Mouse (Mus musculus): ENCODE data around the gene Olfr1461. TPM values are rescaled to one million over a fixed set of nuclear protein-coding genes. Genes with fewer than 3 reads are reported as not detected.

The Olfr1461 gene
- total and polyA plus RNA-seq, 3 experiments, result not detected

- dilution Hi-C loops (cut with MboI; ENCODE audit: extremely low pct_ligation_motif_present, extremely low pct_unique_long_range_greater_than_20kb, low sequenced_read_pairs), result no loop called here
- no peak within 1 kb of the TSS for H3K27ac ChIP-seq (ENCODE audit: insufficient read depth, low read depth)
- no peak for DNase-seq (ENCODE audit: extremely low read depth)
- TF ChIP-seq E2F4 (IDR thresholded peaks at IDR 0.05; ENCODE audit: insufficient replicate concordance, low read depth, low read length) (no peak), ZMIZ1 (IDR thresholded peaks at IDR 0.05; ENCODE audit: low read depth, low read length) (no peak), ZNF384 (IDR thresholded peaks at IDR 0.05; ENCODE audit: low read depth, low read length) (no peak), GABPA (IDR thresholded peaks at IDR 0.05; ENCODE audit: insufficient replicate concordance, low read depth, low read length) (no peak), IRF4 (IDR thresholded peaks at IDR 0.05; ENCODE audit: low read depth, low read length) (no peak), USF2 (conservative IDR thresholded peaks at IDR 0.05; ENCODE audit: low read depth, low read length) (no peak)
- in situ Hi-C loops (cut with MboI; ENCODE audit: low pct_ligation_motif_present, low pct_unique_long_range_greater_than_20kb, low sequenced_read_pairs), result no loop called here
- H3K4me2 ChIP-seq (ENCODE audit: insufficient read depth, low read depth, poor library complexity, severe bottlenecking), result no peak within 1 kb of the TSS
- H3K9me3 ChIP-seq (replicated peaks; ENCODE audit: low read length), result no peaks in the 10 kb centered on the region
- no peaks in the 10 kb centered on the region for H3K4me1 ChIP-seq (ENCODE audit: control insufficient read depth in 1 of 2, insufficient read depth in 2 of 2)
- H3K9ac ChIP-seq (ENCODE audit: insufficient read depth, low read depth), result no peak within 1 kb of the TSS
- no peaks in the 10 kb centered on the region for H3K79me2 ChIP-seq (replicated peaks; ENCODE audit: control insufficient read depth, extremely low read depth, insufficient read depth, poor library complexity, severe bottlenecking)
- no peaks in the 10 kb centered on the region for H3K36me3 ChIP-seq (replicated peaks in 1 of 2; ENCODE audit: control insufficient read depth in 1 of 2, insufficient read depth in 1 of 2, low read length in 1 of 2)
- no peaks in the 10 kb centered on the region for H3K27me3 ChIP-seq (replicated peaks)
- no peak within 1 kb of the TSS for H3K4me3 ChIP-seq (replicated peaks in 1 of 3; ENCODE audit: low read depth in 2 of 3, low read length in 2 of 3, poor library complexity in 1 of 3)
Observed at GRCm38 (mm10) chr19:13185434-13185833, 22.6 kb downstream of the Olfr1461 start, which contains the start of gene Olfr1462. TSS of gene Olfr1462 (plus strand) at chr19:13185734.

Other genes with a start within 250 kb of the Olfr1461 start
- not detected in 2 replicates for gene Olfr1448, start 238.6 kb upstream of the Olfr1461 start, total RNA-seq (2012; rRNA removed)
- not detected in 2 replicates for gene Olfr1448, start 238.6 kb upstream of the Olfr1461 start, total RNA-seq (2014; rRNA removed)
- gene Olfr1448, start 238.6 kb upstream of the Olfr1461 start, polyA plus RNA-seq (2012; ENCODE audit: insufficient read length, low read depth), result not detected in 2 replicates
- not detected in 2 replicates for gene Olfr1449, start 232.2 kb upstream of the Olfr1461 start, total RNA-seq (2012; rRNA removed)
- not detected in 2 replicates for gene Olfr1449, start 232.2 kb upstream of the Olfr1461 start, total RNA-seq (2014; rRNA removed)
- gene Olfr1449, start 232.2 kb upstream of the Olfr1461 start, polyA plus RNA-seq (2012; ENCODE audit: insufficient read length, low read depth), result not detected in 2 replicates
- gene Olfr1450, start 212.7 kb upstream of the Olfr1461 start, total RNA-seq (2012; rRNA removed), result not detected in 2 replicates
- not detected in 2 replicates for gene Olfr1450, start 212.7 kb upstream of the Olfr1461 start, total RNA-seq (2014; rRNA removed)
- not detected in 2 replicates for gene Olfr1450, start 212.7 kb upstream of the Olfr1461 start, polyA plus RNA-seq (2012; ENCODE audit: insufficient read length, low read depth)
- gene Olfr1451, start 168.0 kb upstream of the Olfr1461 start, total RNA-seq (2012; rRNA removed), result not detected in 2 replicates
- not detected in 2 replicates for gene Olfr1451, start 168.0 kb upstream of the Olfr1461 start, total RNA-seq (2014; rRNA removed)
- not detected in 2 replicates for gene Olfr1451, start 168.0 kb upstream of the Olfr1461 start, polyA plus RNA-seq (2012; ENCODE audit: insufficient read length, low read depth)
- gene Olfr1453, start 134.7 kb upstream of the Olfr1461 start, total RNA-seq (2012; rRNA removed), result not detected in 2 replicates
- gene Olfr1453, start 134.7 kb upstream of the Olfr1461 start, total RNA-seq (2014; rRNA removed), result not detected in 2 replicates
- not detected in 2 replicates for gene Olfr1453, start 134.7 kb upstream of the Olfr1461 start, polyA plus RNA-seq (2012; ENCODE audit: insufficient read length, low read depth)
- gene Olfr1454, start 102.4 kb upstream of the Olfr1461 start, total RNA-seq (2012; rRNA removed), result not detected in 2 replicates
- not detected in 2 replicates for gene Olfr1454, start 102.4 kb upstream of the Olfr1461 start, total RNA-seq (2014; rRNA removed)
- gene Olfr1454, start 102.4 kb upstream of the Olfr1461 start, polyA plus RNA-seq (2012; ENCODE audit: insufficient read length, low read depth), result not detected in 2 replicates
- gene Olfr1457, start 65.1 kb upstream of the Olfr1461 start, total RNA-seq (2012; rRNA removed), result not detected in 2 replicates
- not detected in 2 replicates for gene Olfr1457, start 65.1 kb upstream of the Olfr1461 start, total RNA-seq (2014; rRNA removed)
- gene Olfr1457, start 65.1 kb upstream of the Olfr1461 start, polyA plus RNA-seq (2012; ENCODE audit: insufficient read length, low read depth), result not detected in 2 replicates
- not detected in 2 replicates for gene Olfr1458, start 56.2 kb upstream of the Olfr1461 start, total RNA-seq (2012; rRNA removed)
- gene Olfr1458, start 56.2 kb upstream of the Olfr1461 start, total RNA-seq (2014; rRNA removed), result not detected in 2 replicates
- not detected in 2 replicates for gene Olfr1458, start 56.2 kb upstream of the Olfr1461 start, polyA plus RNA-seq (2012; ENCODE audit: insufficient read length, low read depth)
- gene Olfr1459, start 13.5 kb upstream of the Olfr1461 start, total RNA-seq (2012; rRNA removed), result not detected in 2 replicates
- gene Olfr1459, start 13.5 kb upstream of the Olfr1461 start, total RNA-seq (2014; rRNA removed), result not detected in 2 replicates
- gene Olfr1459, start 13.5 kb upstream of the Olfr1461 start, polyA plus RNA-seq (2012; ENCODE audit: insufficient read length, low read depth), result 0.07 TPM in 1 of 2 replicates, not detected in the other
- gene Olfr1462, start 22.7 kb downstream of the Olfr1461 start, total RNA-seq (2012; rRNA removed), result not detected in 2 replicates
- not detected in 2 replicates for gene Olfr1462, start 22.7 kb downstream of the Olfr1461 start, total RNA-seq (2014; rRNA removed)
- gene Olfr1462, start 22.7 kb downstream of the Olfr1461 start, polyA plus RNA-seq (2012; ENCODE audit: insufficient read length, low read depth), result not detected in 2 replicates
- not detected in 2 replicates for gene Olfr1463, start 68.3 kb downstream of the Olfr1461 start, total RNA-seq (2012; rRNA removed)
- not detected in 2 replicates for gene Olfr1463, start 68.3 kb downstream of the Olfr1461 start, total RNA-seq (2014; rRNA removed)
- not detected in 2 replicates for gene Olfr1463, start 68.3 kb downstream of the Olfr1461 start, polyA plus RNA-seq (2012; ENCODE audit: insufficient read length, low read depth)
- gene Olfr1465, start 152.5 kb downstream of the Olfr1461 start, total RNA-seq (2012; rRNA removed), result not detected in 2 replicates
- gene Olfr1465, start 152.5 kb downstream of the Olfr1461 start, total RNA-seq (2014; rRNA removed), result not detected in 2 replicates
- gene Olfr1465, start 152.5 kb downstream of the Olfr1461 start, polyA plus RNA-seq (2012; ENCODE audit: insufficient read length, low read depth), result not detected in 2 replicates
- gene Olfr1466, start 175.9 kb downstream of the Olfr1461 start, total RNA-seq (2012; rRNA removed), result not detected in 2 replicates
- not detected in 2 replicates for gene Olfr1466, start 175.9 kb downstream of the Olfr1461 start, total RNA-seq (2014; rRNA removed)
- not detected in 2 replicates for gene Olfr1466, start 175.9 kb downstream of the Olfr1461 start, polyA plus RNA-seq (2012; ENCODE audit: insufficient read length, low read depth)
- not detected in 2 replicates for gene Olfr1467, start 199.2 kb downstream of the Olfr1461 start, total RNA-seq (2012; rRNA removed)
- gene Olfr1467, start 199.2 kb downstream of the Olfr1461 start, total RNA-seq (2014; rRNA removed), result not detected in 2 replicates
- gene Olfr1467, start 199.2 kb downstream of the Olfr1461 start, polyA plus RNA-seq (2012; ENCODE audit: insufficient read length, low read depth), result not detected in 2 replicates
- not detected in 2 replicates for gene Olfr1469, start 244.8 kb downstream of the Olfr1461 start, total RNA-seq (2012; rRNA removed)
- not detected in 2 replicates for gene Olfr1469, start 244.8 kb downstream of the Olfr1461 start, total RNA-seq (2014; rRNA removed)
- gene Olfr1469, start 244.8 kb downstream of the Olfr1461 start, polyA plus RNA-seq (2012; ENCODE audit: insufficient read length, low read depth), result not detected in 2 replicates

Data from CH12.LX (cell line).